Mouse (Mus musculus) activated CD4-positive, CD25-positive, alpha-beta regulatory T cell, adult 4 months (primary cell): ENCODE results near the gene Ralgapb. TPM values are rescaled to one million over a fixed set of nuclear protein-coding genes. Genes with fewer than 3 reads are reported as not detected.
A peak's percentile ranks its signal among the peaks of the same experiment; 100 is the strongest.

Experiments
- ATAC-seq: one replicate; pipeline ENCODE4 v1.8.0; 2017
- polyA plus RNA-seq, 2 experiments: library from polyadenylated mRNA; unstranded; fragments of 100-300 nt; shearing (Covaris generic); gene quantifications; one replicate each; pipeline ENCODE4 v1.2.1; 2017

Gene Ralgapb
- polyA plus RNA-seq, 2 experiments from 2014 or later: 11.3 to 13.2 TPM

DNA sequence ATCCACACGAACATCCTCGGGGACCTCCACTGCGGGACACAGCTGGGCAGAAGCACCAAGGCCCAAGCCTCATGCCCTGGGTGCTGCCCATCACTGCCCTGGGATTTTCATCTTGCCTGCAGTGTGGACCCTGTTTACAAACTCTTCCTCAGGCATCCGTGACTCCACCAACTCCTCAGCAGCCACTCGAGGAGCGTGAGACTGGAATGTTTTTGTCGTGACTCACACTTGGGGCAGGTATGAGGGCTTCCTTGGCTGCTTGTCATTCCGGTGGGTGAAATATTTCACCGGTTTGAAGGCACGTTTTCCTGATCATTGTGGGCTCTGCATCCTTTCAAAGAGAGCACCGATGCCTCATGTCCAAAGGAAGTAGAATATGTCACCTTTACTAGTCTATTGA lies 109.4 kb downstream of the Ralgapb start:
- no peak for ATAC-seq

DNA sequence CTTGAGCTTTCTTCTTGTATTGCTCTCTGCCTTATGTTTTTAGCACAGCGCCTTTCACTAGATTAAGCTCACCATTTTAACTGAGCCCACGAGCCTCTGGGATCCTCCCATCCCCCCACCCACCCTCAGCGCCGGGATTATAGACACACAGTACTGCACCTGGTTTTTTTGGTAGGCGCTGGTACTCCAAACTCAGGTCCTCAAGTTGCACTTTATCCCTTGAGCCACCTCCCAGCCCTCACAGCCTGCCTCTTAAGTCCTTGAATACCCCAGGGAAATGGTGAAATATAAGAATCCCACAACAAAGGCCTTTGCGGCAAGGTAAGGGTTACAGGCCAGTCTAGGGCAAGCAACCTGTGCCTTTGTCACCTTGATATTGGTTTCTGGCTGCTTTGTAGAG lies 110.2 kb downstream of the Ralgapb start:
- ATAC-seq: no peak

DNA sequence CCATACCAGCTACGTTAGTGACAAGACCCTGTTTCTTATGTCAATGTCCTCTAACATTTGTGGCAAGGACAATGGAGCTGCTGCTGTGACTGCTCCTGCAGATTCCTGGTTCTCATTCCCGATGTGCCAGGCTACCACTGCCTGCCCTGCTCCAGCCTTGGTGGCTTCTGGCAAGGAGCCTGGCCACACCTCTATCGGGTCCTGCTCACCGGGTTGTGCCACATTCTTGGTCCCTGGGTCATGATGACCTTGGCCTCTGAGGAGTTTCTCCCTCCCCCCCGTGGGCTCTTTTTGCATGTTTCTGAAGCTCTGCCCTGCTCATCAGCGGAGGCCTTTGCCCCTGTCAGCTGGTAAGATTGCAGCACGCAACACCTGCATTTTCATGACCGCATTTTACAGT lies 113.4 kb downstream of the Ralgapb start:
- no peak for ATAC-seq

- no peak for ATAC-seq
These were observed 114.6 kb downstream of the Ralgapb start for GRCm38 (mm10) chr2:158524129-158524860.

DNA sequence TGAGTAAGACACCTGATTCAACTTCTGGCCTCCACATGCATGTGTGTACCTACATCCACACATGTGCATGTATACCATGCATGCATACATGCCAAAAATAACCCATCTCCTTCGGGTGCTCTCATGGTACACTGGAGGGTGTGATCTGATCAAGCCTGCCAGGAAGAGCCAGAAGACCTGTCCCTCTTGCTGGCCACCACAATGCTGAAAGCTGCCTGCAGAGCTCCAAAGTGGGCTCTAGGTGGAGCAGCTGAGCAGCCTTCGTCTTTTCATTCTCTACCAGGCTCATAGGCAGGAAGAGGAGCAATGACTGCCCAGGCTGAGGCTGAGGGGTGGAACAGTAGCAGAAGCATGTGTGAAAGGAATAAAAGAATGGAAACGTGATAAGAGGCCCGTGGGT lies 124.4 kb downstream of the Ralgapb start:
- peak; percentile 63 for ATAC-seq

DNA sequence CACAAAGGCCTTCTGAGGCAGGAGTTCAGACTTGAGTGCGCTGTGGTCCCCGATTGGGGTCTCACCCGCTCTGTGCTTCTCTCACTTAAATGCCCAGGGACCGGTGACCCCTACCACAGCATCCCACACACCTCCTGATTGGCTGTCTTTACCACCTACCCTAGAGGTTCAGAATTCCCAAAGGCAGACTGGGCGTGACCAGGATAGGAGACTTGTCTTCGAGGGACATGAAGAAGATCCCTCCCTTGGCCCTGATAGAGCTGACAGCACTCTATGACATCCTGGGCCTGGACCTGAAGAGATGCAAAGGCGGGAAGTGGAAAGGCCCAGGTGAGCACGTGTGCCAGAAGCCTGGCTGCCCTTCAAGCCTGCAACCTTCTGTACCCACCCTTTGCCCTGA lies 124.9 kb downstream of the Ralgapb start:
- ATAC-seq: no peak

DNA sequence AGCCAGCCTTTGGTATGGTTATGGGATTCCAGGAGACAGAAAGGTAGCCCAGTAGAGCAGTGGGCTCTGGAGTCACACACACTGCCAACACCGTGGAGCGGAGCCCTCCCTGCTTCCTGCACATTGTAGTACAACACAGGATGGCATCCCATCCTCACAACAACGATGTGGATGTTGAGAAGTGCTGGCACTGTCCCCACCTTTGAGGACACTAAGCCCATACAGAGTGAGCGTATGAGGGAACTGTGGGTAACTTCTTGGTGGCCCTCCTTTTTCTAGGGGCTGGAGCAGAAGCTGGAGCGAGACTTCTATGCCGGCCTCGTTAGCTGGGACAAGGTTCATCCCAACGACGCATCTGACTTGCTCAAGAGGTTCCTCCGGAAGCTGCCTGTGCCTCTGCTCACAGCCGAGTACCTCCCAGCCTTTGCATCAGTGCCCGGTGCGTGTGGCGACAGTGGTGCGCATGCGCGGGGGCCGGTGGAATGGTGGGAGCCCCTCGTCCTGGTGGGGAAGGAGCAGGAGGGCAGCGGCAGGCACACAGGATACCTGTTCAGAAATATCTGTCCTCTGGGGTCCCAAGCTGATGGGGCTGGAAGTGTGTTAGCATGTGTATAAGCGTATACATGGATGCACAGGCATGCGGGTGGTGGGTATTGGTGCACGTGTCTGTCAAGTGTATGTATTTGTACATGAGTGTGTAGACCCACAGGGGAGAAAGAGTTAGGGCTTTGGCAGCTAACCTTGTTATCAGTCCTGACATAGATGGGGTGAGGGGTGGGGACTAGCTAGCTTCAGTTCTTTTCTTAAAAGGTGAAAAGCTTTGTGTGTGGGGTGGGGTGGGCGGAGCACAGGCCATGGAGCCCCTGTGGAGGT lies 130.0 kb downstream of the Ralgapb start:
- no peak for ATAC-seq

- ATAC-seq: no peak
These were observed 131.6 kb downstream of the Ralgapb start for GRCm38 (mm10) chr2:158541286-158541685.

DNA sequence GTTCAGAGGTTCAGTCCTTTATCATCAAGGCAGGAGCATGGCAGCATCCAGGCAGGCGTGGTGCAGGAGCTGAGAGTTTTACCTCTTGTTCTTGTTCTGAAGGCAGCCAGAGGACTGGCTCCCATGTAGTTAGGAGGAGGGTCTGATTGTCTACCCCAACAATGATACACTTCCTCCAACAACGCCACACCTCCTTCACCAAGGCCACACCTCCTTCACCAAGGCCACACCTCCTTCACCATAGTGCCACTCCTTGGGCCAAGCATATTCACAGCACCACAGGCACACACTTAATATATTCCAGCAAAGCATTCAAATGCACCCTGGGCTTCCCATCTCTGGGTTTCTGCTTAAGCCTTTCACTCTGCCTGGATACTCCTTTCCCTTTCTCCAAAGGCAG lies 135.6 kb downstream of the Ralgapb start:
- ATAC-seq: no peak

DNA sequence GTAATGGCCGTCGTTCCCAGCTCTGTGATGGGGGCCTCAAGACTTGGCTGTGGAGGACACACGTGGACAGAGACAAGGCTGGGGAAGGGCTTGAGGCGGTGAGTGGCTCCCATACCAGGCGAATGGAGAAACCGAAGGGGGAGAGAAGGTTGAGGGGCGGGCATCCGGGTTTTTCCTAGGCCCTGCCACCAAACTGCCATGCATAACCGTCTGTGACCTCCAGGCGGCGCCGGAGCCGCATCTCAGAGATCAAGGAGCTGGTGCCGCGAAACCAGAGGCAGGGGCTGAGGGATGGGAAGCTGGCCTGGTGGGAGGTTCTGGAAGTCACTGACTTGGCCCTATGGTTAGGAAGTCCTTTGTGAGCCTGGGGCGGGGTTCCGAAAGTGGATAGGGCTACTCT lies 137.1 kb downstream of the Ralgapb start:
- ATAC-seq: peak; percentile 80

Other genes starting within 250 kb of the Ralgapb start
- not detected for gene D630003M21Rik, start 180.6 kb upstream of the Ralgapb start, polyA plus RNA-seq
- not detected for gene Bpi, start 151.8 kb upstream of the Ralgapb start, polyA plus RNA-seq
- under 1 TPM; 0.37 to 0.41 TPM for gene Lbp, start 103.4 kb upstream of the Ralgapb start, polyA plus RNA-seq
- gene Snhg11, start 34.2 kb upstream of the Ralgapb start, polyA plus RNA-seq: under 1 TPM in 1 of 2 experiments, not detected in 1; 0.11 TPM
- gene Adig, start 92.8 kb downstream of the Ralgapb start, polyA plus RNA-seq: not detected
- gene Arhgap40, start 102.9 kb downstream of the Ralgapb start, polyA plus RNA-seq: not detected
- not detected for gene Slc32a1, start 200.9 kb downstream of the Ralgapb start, polyA plus RNA-seq
- gene Actr5, start 215.0 kb downstream of the Ralgapb start, polyA plus RNA-seq: 1 to 10 TPM; 3.1 to 3.2 TPM